Mouse (Mus musculus) urinary bladder, postnatal 10 days (tissue): ENCODE results near the gene Exoc2.

Experiments
- DNase-seq: peaks from one replicate; pipeline ENCODE4 v3.0.0; 2022; ENCODE audit warnings: low spot score

Gene Exoc2

GRCm38 (mm10) chr13:30973501-30974246, at the start of gene Exoc2, which contains the start of gene Gm5447:
TSS of gene Exoc2 (minus strand) at chr13:30974093.
TSS of gene Gm5447 (plus strand) at chr13:30974204.
- peak; percentile 45 for DNase-seq

DNA sequence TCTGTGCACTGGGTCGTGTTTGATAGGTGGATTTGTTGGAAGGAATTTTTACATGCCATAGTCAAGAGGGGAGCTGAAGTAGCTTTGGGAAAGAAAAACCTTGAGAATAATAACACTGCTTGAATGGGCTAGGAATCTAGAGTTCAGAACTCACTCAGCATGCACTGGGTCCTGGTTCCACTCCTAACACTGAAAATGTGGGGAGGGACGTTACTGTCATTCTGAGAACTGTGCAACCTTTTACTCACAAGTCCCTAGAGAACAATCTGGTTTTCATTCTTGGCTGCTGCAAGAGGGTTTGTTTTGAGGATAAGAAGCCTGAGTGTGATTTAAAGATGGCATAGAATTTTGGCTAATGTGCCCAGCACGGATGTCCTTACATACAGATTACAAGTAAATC, 49.8 kb upstream of the Exoc2 start:
- no peak for DNase-seq

GRCm38 (mm10) chr13:31021927-31022326, 48.0 kb upstream of the Exoc2 start:
- no peak for DNase-seq

DNA sequence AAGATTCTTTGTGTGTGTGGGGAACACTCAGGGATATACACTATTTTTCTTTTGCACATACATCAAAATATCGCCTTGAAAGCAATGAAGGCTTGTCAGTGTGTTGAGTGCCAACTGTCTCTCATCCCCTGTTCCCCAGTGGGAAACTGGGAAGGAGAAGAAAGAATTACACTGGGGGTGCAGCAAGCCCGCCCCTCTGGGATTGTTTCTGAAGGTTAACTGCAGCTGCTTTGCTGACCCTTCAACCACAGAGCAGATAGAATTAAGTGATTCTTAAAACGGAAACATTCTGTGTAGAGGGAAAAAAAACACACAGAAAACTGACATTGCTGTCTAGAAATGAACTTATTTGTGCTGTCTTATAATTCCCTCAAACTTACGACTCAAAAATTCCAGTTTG, 47.6 kb upstream of the Exoc2 start:
- DNase-seq, result no peak

DNA sequence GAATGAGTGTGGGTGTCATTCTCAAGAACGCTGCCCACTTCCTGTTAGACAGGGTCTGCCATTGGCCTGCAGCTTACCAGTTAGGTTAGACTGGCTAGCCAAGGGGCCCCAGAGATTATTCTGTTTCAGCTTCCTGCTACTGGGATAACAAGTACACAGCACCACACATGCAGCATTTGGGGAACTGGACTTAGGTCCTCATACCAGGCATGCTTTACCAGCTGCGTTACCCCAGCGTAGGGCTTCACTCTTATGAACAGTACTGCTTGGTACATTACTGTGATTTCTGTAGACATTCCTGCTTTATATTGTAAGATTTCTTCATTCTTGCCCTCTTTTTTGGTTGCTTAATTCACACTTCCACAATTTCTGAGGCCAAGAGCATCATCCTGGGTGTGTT, 43.7 kb upstream of the Exoc2 start:
- DNase-seq, result no peak

DNA sequence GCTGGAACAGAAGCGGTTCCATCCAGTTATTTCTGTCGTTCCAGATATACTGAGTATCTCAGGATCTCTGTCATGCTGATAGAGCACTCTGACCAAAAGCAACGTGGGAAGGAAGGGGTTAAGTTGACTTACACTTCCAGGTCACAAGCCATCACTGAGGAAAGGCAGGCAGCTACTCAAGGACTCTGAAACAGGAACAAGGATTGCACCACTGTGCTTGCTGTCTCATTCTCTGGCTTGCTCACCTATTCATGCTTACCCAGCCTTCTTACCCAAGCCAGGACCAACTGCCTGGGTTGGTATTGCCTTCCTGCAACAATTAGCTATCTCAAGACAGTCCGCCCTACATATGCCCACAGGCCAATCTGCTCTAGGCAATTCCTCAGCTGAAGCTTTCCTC, 31.1 kb upstream of the Exoc2 start:
- DNase-seq, result no peak

- DNase-seq, result no peak
Measured at GRCm38 (mm10) chr13:31004458-31004857, 30.6 kb upstream of the Exoc2 start.

GRCm38 (mm10) chr13:30999799-31000198, 25.9 kb upstream of the Exoc2 start:
- DNase-seq, result no peak

GRCm38 (mm10) chr13:30997526-30998253, 23.8 kb upstream of the Exoc2 start:
- DNase-seq, result no peak

- DNase-seq, result no peak
Measured at GRCm38 (mm10) chr13:30994249-30994858, 20.5 kb upstream of the Exoc2 start.

GRCm38 (mm10) chr13:30993819-30994218, 19.9 kb upstream of the Exoc2 start:
- DNase-seq, result no peak

- DNase-seq, result no peak
Measured at GRCm38 (mm10) chr13:30990233-30990632, 16.3 kb upstream of the Exoc2 start.

DNA sequence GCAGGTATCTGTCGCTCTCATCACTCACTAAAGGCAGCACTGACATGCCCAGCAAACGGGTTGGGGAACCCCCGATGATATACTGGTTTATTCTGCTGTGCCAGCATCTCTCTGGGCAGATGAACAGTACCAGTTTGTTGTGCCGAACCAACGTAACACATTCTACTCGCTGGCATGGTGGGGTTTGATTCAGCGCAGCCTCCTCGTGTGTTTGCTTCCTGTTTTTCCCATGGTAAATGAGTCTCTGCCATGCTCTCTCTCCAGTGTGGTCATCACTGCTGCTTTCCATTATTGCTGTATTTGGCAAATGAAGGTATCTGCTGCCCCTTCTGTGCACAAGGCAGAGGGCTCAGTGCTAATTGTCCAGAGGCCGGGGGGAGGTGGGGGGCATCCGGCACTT, 15.8 kb upstream of the Exoc2 start:
- DNase-seq, result no peak

GRCm38 (mm10) chr13:30987686-30988085, 13.8 kb upstream of the Exoc2 start:
- DNase-seq, result no peak

DNA sequence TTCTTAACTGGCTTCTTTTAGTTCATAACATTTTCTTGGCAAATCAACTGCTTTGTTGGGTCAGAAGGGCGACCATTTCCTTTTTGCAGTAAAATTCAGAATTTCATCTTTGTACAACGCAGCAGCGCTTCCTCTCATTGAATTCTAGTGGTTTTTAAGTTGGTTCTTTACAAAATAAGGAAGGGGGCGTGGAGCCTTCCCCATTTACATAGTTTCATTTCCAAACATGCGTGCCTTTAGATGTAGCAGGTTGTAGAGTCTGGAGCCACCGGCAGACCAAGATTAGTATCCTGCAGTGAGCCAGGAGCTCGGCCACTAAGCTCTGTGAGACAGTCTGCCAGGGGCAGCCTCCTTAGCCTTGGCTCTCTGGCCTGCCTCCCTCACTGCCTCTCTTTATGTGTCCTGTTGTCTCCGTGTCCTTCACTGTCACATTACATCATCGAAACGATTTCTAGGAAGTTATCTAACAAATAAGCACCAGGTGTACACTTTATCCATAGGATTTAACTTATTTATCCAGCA, 13.1 kb upstream of the Exoc2 start:
- DNase-seq, result no peak

- DNase-seq, result no peak
Measured at GRCm38 (mm10) chr13:30985598-30986466, 11.9 kb upstream of the Exoc2 start.

DNA sequence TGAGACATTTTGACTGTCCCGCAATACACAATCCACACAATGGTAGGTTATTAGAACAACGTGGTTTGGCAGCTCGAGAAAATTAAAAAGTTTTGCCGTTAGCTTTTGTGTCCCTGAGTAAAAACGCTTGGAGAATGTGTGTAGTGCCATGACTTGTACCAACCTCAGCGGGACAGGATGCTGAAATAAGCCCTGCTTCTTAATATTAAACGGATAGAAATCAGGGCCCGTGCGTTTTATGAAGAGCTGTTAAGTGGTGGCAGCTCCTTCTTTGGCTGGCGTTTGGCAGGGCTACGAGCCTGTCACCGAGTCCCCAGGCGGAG, 11.3 kb upstream of the Exoc2 start:
- no peak for DNase-seq

- no peak for DNase-seq
Measured at GRCm38 (mm10) chr13:30981666-30982065, 7.8 kb upstream of the Exoc2 start.

DNA sequence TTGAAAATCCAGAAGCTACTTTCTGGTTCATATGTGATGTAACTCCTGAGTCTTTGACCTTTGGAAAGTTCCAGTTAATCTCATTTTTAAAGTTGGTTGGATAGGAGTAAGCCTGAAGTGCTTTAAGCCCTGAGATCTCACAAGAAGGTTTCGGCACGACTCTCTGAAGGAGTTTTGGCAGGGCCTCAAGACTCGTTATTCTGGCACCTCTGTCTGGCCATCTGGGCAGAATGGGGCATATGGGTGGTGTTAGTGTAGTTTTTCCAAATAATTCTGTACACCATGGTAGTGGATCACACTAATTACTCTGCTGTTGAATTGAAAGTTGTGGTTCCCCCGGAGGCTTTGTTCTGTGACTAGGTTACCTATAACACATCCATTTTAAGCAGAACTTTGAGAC, 4.3 kb upstream of the Exoc2 start:
- no peak for DNase-seq

GRCm38 (mm10) chr13:30976536-30977084, 2.7 kb upstream of the Exoc2 start:
- no peak for DNase-seq

DNA sequence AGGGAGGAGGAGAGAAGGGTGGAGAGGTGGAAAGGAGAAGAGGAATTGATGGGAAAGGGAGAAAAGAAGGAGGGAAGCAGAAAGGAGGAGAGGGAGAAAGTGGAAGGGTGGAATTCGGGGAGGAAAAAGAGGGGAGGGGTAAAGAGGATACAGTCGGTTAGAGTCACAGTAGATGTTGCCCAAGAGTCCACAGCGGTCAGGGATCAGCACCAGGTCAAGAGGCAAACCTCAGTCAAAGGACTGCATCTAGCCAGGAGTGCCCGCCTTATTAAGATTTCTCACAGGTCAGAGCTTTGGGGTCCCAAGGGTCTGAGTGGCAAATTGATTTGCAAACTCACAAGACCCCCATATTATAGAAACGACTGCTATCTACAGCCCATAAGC, 346 bp upstream of the Exoc2 start:
- DNase-seq, result no peak

DNA sequence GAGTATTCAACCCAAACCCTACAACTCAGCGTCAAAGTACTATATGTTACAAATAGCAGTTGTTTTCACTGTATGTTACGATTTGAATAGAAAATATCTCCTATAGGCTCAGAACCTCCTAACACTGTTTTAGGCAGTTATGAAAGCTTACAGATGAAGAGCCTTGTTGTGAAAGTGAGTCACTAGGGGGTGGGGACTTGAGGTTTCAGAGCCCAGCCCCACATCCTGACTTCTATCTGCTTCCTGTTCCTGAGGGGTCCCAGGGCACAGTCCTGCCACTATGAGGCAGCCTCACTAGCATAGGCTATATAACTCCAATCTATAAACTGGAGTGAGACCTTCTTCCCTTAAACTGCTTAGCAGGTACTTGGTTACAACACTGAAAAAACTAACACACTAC, 1.8 kb downstream of the Exoc2 start:
- no peak for DNase-seq
